Mouse (Mus musculus) C2C12 (cell line): ENCODE results near the gene Nckap5l. TPM values are rescaled to one million over a fixed set of nuclear protein-coding genes. Genes with fewer than 3 reads are reported as not detected.

Source experiments
- H3K27me3 ChIP-seq: one replicate; pipeline ENCODE4 v1.6.1; 2011; ENCODE audit not compliant: control insufficient read depth, insufficient read depth, insufficient read length
- H3K36me3 ChIP-seq: one replicate; pipeline ENCODE4 v1.6.1; 2011; ENCODE audit not compliant: control insufficient read depth, insufficient read depth
- H3K4me3 ChIP-seq: one replicate; pipeline ENCODE4 v1.5.1; 2011; ENCODE audit warnings: mild to moderate bottlenecking, control low read depth; ENCODE audit not compliant: poor library complexity, insufficient read depth, severe bottlenecking
- H3K79me2 ChIP-seq: one replicate; pipeline ENCODE4 v1.6.1; 2011; ENCODE audit not compliant: control insufficient read depth, insufficient read depth
- H3K79me3 ChIP-seq: one replicate; pipeline ENCODE4 v1.6.1; 2011; ENCODE audit warnings: low read depth, control low read depth
- H3ac ChIP-seq: one replicate; pipeline ENCODE3; 2011; ENCODE audit warnings: low read depth; ENCODE audit not compliant: control insufficient read depth, insufficient read length
- CEBPB ChIP-seq: IDR thresholded peaks from one replicate; pipeline ENCODE4 v1.6.1; 2011; ENCODE audit warnings: low read depth, mild to moderate bottlenecking, control low read depth, moderate library complexity
- CTCF ChIP-seq: IDR thresholded peaks from one replicate; pipeline ENCODE4 v1.5.1; 2011; ENCODE audit not compliant: control insufficient read depth, insufficient read depth, insufficient read length
- FOSL1 ChIP-seq: IDR thresholded peaks from one replicate; pipeline ENCODE4 v1.8.0; 2011; ENCODE audit warnings: mild to moderate bottlenecking, low read length; ENCODE audit not compliant: poor library complexity, insufficient read depth, severe bottlenecking
- MAX ChIP-seq: IDR thresholded peaks from one replicate; pipeline ENCODE4 v1.6.1; 2011; ENCODE audit warnings: mild to moderate bottlenecking, control low read depth
- MYOD1 ChIP-seq: IDR thresholded peaks from one replicate; pipeline ENCODE4 v1.6.1; 2011; ENCODE audit warnings: low read depth; ENCODE audit not compliant: control insufficient read depth, insufficient read length
- MYOG ChIP-seq: IDR thresholded peaks from one replicate; pipeline ENCODE4 v1.6.1; 2011; ENCODE audit not compliant: control insufficient read depth, insufficient read length; ENCODE audit errors: extremely low read depth
- USF1 ChIP-seq: IDR thresholded peaks from one replicate; pipeline ENCODE4 v1.6.1; 2011; ENCODE audit warnings: low read depth, mild to moderate bottlenecking, control low read depth, moderate library complexity
- long read RNA-seq, 2 experiments: library from polyadenylated mRNA; unstranded; transcript quantifications; one replicate each; pipeline ENCODE4 v2.0.0; 2019 to 2020
- polyA plus RNA-seq: library from polyadenylated mRNA; unstranded; fragments of >200 nt; fragmentation: generic; extraction: Trizol; gene quantifications from one replicate; pipeline ENCODE4 v1.2.1, GENCODE M21; 2012; ENCODE audit warnings: missing spikeins

Nckap5l gene
- 17.7 TPM for polyA plus RNA-seq
- long read RNA-seq, experiment 1, full-length matches to known transcripts = 1 of 6 reads
- long read RNA-seq, experiment 1, partial matches to known transcripts = 4 of 6 reads
- long read RNA-seq, experiment 1, other reads (novel, unspliced or antisense) = 1 of 6 reads
- long read RNA-seq, experiment 2, full-length matches to known transcripts = 11 of 19 reads
- long read RNA-seq, experiment 2, partial matches to known transcripts = 4 of 19 reads
- long read RNA-seq, experiment 2, other reads (novel, unspliced or antisense) = 4 of 19 reads

DNA sequence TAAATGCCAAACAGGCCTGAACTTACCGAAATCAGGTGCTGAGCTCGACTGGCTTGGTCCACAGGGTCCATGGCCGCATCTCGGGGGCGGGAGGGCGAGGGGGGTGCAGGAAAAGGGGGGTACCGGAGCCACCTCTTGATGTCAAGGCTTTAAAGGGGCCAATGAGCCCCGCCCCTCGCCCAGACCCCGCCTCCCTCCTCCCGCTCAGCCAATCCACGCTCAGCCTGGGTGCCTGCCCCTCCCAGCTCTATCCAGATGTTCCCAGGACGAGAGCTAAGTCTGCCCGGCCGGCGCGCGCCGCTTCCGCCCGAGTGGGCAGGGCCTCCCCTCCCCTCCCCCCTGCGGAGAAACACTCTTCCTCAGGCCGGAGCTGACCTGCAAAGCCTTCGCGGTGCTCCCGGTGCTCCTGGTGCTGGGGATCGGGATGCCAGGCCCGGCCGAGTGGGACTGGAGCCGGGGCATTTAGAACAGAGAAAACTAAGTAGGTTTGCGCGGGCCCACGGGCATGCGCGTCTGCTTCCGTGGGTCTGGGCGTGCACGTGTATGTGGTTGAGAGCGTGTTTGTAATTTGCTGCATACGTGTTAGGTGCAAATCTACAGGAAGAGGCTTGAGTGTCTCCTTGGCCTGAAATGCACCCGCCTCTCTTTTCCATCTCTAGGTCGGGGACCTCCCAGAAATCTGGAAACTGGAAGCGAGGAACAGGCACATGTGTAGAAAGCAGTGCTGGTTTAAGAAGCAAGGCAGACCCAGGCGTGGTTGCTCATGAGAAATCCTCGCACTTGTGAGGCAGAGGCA lies at the start of gene Nckap5l:
Gene Nckap5l (minus strand): TSS at position 143 of the 796 bp plus-strand sequence.
- TF ChIP-seq USF1 (no peak), CTCF (no peak), MAX (no peak), MYOG (no peak), FOSL1 (no peak)
- Histone ChIP-seq H3K79me2 (peaks cover 46% of the 10 kb centered on the region), H3K36me3 (peaks cover 13% of the 10 kb centered on the region), H3ac (peak within 1 kb of the TSS; percentile 83), H3K79me3 (peaks cover 14% of the 10 kb centered on the region), H3K4me3 (peak within 1 kb of the TSS; percentile 91), H3K27me3 (no peaks in the 10 kb centered on the region)

DNA sequence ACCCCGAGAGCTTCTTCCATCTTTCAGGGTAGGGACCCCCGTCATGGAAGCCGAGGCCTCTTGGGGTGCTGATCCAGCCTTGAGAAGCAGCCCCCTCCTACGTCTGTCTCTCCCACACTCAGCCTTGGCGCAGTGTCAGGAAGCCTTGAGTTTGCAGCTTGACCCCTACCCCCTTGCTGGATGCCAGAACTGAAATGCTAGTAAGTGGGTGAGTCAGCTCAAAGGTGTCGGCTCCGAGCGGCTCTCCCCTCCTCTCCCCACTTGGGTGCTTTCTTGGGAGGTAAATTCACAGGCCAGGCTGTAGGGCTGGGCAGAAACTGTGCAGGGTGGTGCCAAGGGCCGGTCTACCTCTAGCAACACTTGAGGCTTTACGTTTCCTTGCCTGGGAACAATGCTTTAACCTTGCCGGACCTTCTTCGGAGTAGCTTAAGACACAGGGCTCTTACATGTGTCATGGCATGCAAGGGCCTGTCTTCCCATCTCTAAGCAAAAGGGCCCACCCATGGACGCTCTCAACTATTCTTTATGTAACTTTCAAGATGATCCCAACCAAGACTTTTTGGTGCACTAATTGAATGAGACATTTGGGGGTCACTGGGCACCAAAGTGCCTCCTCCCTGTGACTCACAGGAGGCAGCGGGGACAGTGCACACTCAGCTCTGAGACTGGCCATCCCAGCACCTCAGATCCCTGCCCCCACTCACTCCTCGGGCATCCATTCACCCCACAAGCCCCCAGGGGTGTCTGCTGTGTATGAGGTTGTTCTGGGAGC lies 48.0 kb upstream of the Nckap5l start:
- Histone ChIP-seq H3K79me3 (no peaks in the 10 kb centered on the region), H3K4me3 (no peak overlapping the region), H3K36me3 (no peaks in the 10 kb centered on the region), H3ac (no peak overlapping the region), H3K79me2 (no peaks in the 10 kb centered on the region), H3K27me3 (no peaks in the 10 kb centered on the region)
- TF ChIP-seq CTCF (no peak), FOSL1 (no peak), MAX (no peak), MYOG (no peak), MYOD1 (no peak), CEBPB (no peak)

DNA sequence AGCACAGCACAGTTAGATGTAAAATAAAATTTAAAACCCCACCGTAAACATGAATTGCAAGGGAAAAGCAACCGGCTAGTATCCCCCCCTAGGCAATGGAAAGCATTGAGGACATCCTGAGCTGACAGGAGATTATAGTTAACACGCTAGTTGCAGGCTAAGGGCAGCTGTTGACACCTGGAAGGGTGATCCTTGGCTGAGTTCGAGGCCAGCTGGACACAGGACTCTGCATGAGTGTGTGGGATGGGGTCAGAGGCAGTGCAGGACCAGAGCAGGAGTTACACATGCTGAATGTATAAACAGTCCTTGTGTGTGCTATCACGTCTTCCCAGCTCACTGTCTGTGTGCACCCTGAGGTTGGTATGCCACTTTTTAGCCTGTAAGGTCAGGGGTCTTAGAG lies 45.7 kb upstream of the Nckap5l start:
- TF ChIP-seq MYOD1 (no peak), USF1 (no peak), CEBPB (no peak), MAX (no peak)
- Histone ChIP-seq H3K4me3 (no peak overlapping the region), H3K79me3 (no peaks in the 10 kb centered on the region), H3K36me3 (no peaks in the 10 kb centered on the region), H3K79me2 (no peaks in the 10 kb centered on the region), H3K27me3 (no peaks in the 10 kb centered on the region), H3ac (no peak overlapping the region)

DNA sequence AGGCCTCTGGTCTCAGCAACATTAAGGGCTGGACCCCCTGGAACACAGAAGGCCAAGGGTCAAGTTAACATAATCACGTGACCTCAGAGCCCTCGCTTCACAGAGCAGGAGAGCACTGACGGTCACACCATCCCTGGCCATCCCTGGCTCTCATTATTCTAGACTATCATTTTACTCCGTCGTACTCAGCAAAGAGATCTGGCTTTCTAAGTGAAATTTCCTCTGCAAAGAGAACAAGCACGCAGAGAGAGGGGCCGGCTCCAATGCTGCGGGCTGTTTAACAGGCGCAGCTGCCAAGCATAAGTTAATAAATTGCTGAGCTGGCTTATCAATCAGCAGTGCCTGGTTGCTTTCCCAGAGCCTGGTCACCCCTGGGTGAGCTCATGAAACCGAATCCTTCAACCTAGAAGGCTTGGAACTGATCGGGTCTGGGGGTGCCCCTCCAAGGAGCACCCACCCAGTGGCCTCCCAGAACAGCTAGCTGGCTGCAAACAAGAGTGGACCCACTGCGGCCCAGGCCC lies 44.8 kb upstream of the Nckap5l start:
- H3K79me3 ChIP-seq = no peaks in the 10 kb centered on the region
- H3K27me3 ChIP-seq = no peaks in the 10 kb centered on the region
- no peaks in the 10 kb centered on the region for H3K79me2 ChIP-seq
- no peak for TF ChIP-seq CEBPB
- no peak for TF ChIP-seq MAX
- no peak for TF ChIP-seq CTCF
- no peak for TF ChIP-seq FOSL1
- TF ChIP-seq MYOD1 = no peak
- TF ChIP-seq MYOG = no peak
- no peak for TF ChIP-seq USF1
- H3K36me3 ChIP-seq = no peaks in the 10 kb centered on the region
- no peak overlapping the region for H3ac ChIP-seq
- no peak overlapping the region for H3K4me3 ChIP-seq

DNA sequence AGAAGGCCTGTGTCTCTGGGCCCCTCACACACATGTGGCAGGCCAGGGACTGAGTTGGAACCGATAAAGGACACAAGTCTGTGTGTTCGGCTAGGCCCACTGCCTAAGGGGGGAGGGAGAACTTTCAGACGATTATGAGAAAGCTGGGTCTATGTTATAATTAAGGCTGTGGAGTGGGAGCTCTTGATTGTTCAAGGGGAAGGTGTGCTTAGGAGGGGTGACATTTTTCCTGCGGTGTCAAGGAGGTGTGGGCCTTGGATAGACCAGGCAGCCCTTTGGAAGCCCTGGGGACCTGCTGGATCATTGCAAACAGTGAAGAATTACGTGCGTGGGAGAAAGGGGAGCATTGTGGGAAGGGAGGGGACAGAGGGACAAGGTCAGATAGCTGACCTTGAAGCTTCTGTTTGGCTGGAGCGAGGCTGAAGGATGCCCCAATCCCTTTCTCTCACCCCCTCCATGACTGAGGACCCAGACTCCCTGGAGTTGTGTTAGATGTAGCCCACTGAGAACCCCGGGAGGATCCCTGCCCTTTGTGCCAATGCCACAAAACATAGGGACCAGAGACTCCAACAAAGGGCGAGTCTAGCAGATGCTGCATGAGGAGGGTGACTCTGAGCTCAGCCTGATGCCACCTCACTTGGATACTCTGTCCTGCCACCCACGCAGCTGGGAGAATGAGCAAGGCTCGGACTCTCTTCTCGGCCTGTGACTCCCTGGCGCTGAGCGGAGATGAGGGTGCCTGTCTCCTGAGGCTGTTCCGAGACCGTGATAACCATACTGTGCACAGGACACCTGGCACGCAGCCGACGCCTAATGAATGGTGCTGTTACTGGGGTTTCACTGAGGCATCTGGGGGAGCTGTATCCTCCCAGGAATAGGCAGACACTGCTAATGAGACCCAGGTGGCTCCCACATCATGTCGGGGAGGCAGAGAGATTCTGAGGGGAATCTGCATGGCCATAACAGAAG lies 44.0 kb upstream of the Nckap5l start:
- Histone ChIP-seq H3ac (no peak overlapping the region), H3K36me3 (no peaks in the 10 kb centered on the region)
- TF ChIP-seq MAX (no peak), CEBPB (no peak), CTCF (no peak), MYOG (no peak), FOSL1 (no peak), MYOD1 (no peak), USF1 (no peak)

More for the DNA sequence above, 44.0 kb upstream of the Nckap5l start:
- Histone ChIP-seq H3K79me3 (no peaks in the 10 kb centered on the region), H3K79me2 (no peaks in the 10 kb centered on the region), H3K4me3 (no peak overlapping the region), H3K27me3 (no peaks in the 10 kb centered on the region)
